Mouse (Mus musculus): ENCODE measurements around the gene Zfp458. TPM values are rescaled to one million over a fixed set of nuclear protein-coding genes. Genes with fewer than 3 reads are reported as not detected.

Zfp458 gene
- 2.8 TPM for polyA plus RNA-seq (2014; fragmentation: Illumina TruSeq; extraction: RNeasy Lipid Tissue Mini Kit (QIAGEN cat#74804); ENCODE audit: low read depth, low replicate concordance)

DNA sequence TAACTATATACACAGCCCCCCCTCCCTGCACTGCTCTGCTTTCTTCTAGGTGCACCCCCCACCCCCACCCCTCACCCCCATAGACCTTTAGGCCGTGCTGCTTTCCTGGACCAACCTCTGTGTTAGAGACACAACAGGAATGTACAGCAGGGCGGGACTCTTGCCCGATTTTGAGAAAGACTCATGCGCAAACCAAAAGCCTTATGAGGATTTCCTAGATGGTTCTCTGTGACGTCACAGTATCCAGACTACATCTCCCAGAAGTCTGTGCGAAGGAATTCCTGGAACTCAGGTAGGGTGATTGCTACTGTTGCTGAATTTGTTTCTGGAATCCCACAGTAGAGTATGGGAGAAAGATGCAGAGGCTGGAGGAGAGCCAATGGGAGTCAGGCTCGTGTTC is at the start of gene Zfp458:
TSS of gene Zfp458 (minus strand) at position 153 of the 400 bp plus-strand sequence.

GRCm38 (mm10) chr13:67305822-67306672 is 27.8 kb upstream of the Zfp458 start, which contains the start of gene Zfp457:
TSS of gene Zfp457 (minus strand) at chr13:67306485.

Other genes with a start within 250 kb of the Zfp458 start
- gene Zfp712, start 217.3 kb downstream of the Zfp458 start, polyA plus RNA-seq (2014; fragmentation: Illumina TruSeq; extraction: RNeasy Lipid Tissue Mini Kit (QIAGEN cat#74804); ENCODE audit: low read depth, low replicate concordance): 2.0 TPM
- 10.3 TPM for gene Zfp708, start 180.5 kb downstream of the Zfp458 start, polyA plus RNA-seq (2014; fragmentation: Illumina TruSeq; extraction: RNeasy Lipid Tissue Mini Kit (QIAGEN cat#74804); ENCODE audit: low read depth, low replicate concordance)
- 10.6 TPM for gene Gm28557, start 169.9 kb downstream of the Zfp458 start, polyA plus RNA-seq (2014; fragmentation: Illumina TruSeq; extraction: RNeasy Lipid Tissue Mini Kit (QIAGEN cat#74804); ENCODE audit: low read depth, low replicate concordance)
- gene Rslcan18, start 162.2 kb downstream of the Zfp458 start, polyA plus RNA-seq (2014; fragmentation: Illumina TruSeq; extraction: RNeasy Lipid Tissue Mini Kit (QIAGEN cat#74804); ENCODE audit: low read depth, low replicate concordance): 3.7 TPM
- 8.6 TPM for gene Zfp759, start 156.8 kb downstream of the Zfp458 start, polyA plus RNA-seq (2014; fragmentation: Illumina TruSeq; extraction: RNeasy Lipid Tissue Mini Kit (QIAGEN cat#74804); ENCODE audit: low read depth, low replicate concordance)
- gene Rsl1, start 105.3 kb downstream of the Zfp458 start, polyA plus RNA-seq (2014; fragmentation: Illumina TruSeq; extraction: RNeasy Lipid Tissue Mini Kit (QIAGEN cat#74804); ENCODE audit: low read depth, low replicate concordance): 7.2 TPM
- gene Zfp455, start 84.0 kb downstream of the Zfp458 start, polyA plus RNA-seq (2014; fragmentation: Illumina TruSeq; extraction: RNeasy Lipid Tissue Mini Kit (QIAGEN cat#74804); ENCODE audit: low read depth, low replicate concordance): 4.1 TPM
- 0.69 TPM for gene Zfp457, start 28.0 kb upstream of the Zfp458 start, polyA plus RNA-seq (2014; fragmentation: Illumina TruSeq; extraction: RNeasy Lipid Tissue Mini Kit (QIAGEN cat#74804); ENCODE audit: low read depth, low replicate concordance)
- gene Zfp595, start 54.1 kb upstream of the Zfp458 start, polyA plus RNA-seq (2014; fragmentation: Illumina TruSeq; extraction: RNeasy Lipid Tissue Mini Kit (QIAGEN cat#74804); ENCODE audit: low read depth, low replicate concordance): 12.4 TPM
- gene Gm28044, start 82.1 kb upstream of the Zfp458 start, polyA plus RNA-seq (2014; fragmentation: Illumina TruSeq; extraction: RNeasy Lipid Tissue Mini Kit (QIAGEN cat#74804); ENCODE audit: low read depth, low replicate concordance): not detected
- gene Zfp953, start 82.1 kb upstream of the Zfp458 start, polyA plus RNA-seq (2014; fragmentation: Illumina TruSeq; extraction: RNeasy Lipid Tissue Mini Kit (QIAGEN cat#74804); ENCODE audit: low read depth, low replicate concordance): 8.5 TPM
- not detected for gene Gm28041, start 97.3 kb upstream of the Zfp458 start, polyA plus RNA-seq (2014; fragmentation: Illumina TruSeq; extraction: RNeasy Lipid Tissue Mini Kit (QIAGEN cat#74804); ENCODE audit: low read depth, low replicate concordance)
- gene Zfp456, start 97.3 kb upstream of the Zfp458 start, polyA plus RNA-seq (2014; fragmentation: Illumina TruSeq; extraction: RNeasy Lipid Tissue Mini Kit (QIAGEN cat#74804); ENCODE audit: low read depth, low replicate concordance): 2.1 TPM
- gene Zfp429, start 121.4 kb upstream of the Zfp458 start, polyA plus RNA-seq (2014; fragmentation: Illumina TruSeq; extraction: RNeasy Lipid Tissue Mini Kit (QIAGEN cat#74804); ENCODE audit: low read depth, low replicate concordance): 6.3 TPM
- 0.21 TPM for gene Zfp459, start 143.0 kb upstream of the Zfp458 start, polyA plus RNA-seq (2014; fragmentation: Illumina TruSeq; extraction: RNeasy Lipid Tissue Mini Kit (QIAGEN cat#74804); ENCODE audit: low read depth, low replicate concordance)
- gene Zfp874a, start 173.2 kb upstream of the Zfp458 start, polyA plus RNA-seq (2014; fragmentation: Illumina TruSeq; extraction: RNeasy Lipid Tissue Mini Kit (QIAGEN cat#74804); ENCODE audit: low read depth, low replicate concordance): 75.3 TPM
- 22.3 TPM for gene Zfp874b, start 205.8 kb upstream of the Zfp458 start, polyA plus RNA-seq (2014; fragmentation: Illumina TruSeq; extraction: RNeasy Lipid Tissue Mini Kit (QIAGEN cat#74804); ENCODE audit: low read depth, low replicate concordance)
- gene Zfp58, start 222.1 kb upstream of the Zfp458 start, polyA plus RNA-seq (2014; fragmentation: Illumina TruSeq; extraction: RNeasy Lipid Tissue Mini Kit (QIAGEN cat#74804); ENCODE audit: low read depth, low replicate concordance): 14.5 TPM
- gene Gm26965, start 247.7 kb upstream of the Zfp458 start, polyA plus RNA-seq (2014; fragmentation: Illumina TruSeq; extraction: RNeasy Lipid Tissue Mini Kit (QIAGEN cat#74804); ENCODE audit: low read depth, low replicate concordance): not detected
- gene Zfp87, start 247.7 kb upstream of the Zfp458 start, polyA plus RNA-seq (2014; fragmentation: Illumina TruSeq; extraction: RNeasy Lipid Tissue Mini Kit (QIAGEN cat#74804); ENCODE audit: low read depth, low replicate concordance): 9.1 TPM

All from liver, adult 10 weeks (tissue).